Mouse (Mus musculus): ENCODE data around the gene Vmn1r208. TPM values are rescaled to one million over a fixed set of nuclear protein-coding genes. Genes with fewer than 3 reads are reported as not detected.

Vmn1r208 gene
- polyA plus RNA-seq (2012; rRNA removed): not detected in 2 replicates

DNA sequence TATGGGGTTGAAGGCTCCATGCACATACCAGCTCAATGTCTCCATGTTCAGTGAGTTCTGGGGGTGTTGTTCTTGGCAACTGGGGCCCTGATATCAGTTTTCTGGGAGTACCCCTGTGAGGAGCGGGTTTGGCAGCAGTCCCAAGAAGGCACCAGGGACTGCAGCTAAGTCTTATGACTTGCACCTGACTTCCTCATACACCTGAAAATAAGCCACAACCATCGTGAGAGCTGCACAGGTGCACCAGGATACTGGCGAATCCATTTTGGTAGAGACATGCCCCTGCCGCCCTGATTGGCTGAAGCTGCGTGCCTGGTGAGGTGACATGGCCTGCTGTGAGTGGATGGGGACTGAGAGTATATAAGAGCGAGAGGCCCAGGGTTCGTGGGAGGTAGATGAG is at the start of gene Vmn1r208:
TSS of gene Vmn1r208 (minus strand) at position 101 of the 400 bp plus-strand sequence.

DNA sequence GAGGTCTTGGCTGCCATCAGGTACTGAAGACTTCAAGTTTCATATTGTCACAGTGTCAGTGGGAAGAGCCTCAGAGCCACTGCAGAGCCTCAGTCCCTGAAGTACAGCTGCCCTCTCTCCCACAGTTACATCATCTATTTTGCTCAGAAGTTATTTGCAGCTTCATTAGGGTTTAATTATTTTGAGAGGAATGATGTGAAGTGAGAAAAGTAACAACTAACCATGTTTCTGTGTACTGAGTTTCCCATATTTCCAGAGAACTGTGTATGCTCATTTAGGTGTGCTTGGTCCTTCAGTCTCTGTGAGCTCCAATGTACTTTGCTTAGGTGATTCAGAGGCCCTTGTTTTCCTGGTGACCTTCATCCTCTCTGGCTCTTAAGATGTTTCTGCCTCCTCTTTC is 32.4 kb upstream of the Vmn1r208 start, which contains the start of gene Vmn1r209:
TSS of gene Vmn1r209 (minus strand) at position 101 of the 400 bp plus-strand sequence.

DNA sequence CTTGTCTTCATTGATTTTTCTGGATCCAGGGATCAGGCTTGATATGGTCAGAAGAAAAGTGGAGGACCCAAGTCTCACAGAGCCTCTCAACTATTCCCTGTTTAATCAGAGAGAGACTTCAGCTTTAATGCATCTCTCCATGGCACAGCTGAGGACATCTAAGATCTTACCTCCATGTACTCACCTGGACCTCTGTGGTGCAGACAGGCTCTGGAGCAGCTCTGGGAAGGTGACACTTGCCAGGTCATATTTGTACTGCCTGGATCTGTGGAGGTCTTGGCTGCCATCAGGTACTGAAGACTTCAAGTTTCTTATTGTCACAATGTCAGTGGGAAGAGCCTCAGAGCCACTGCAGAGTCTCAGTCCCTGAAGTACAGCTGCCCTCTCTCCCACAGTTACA is 47.7 kb downstream of the Vmn1r208 start, which contains the start of gene Vmn1r207-ps:
TSS of gene Vmn1r207-ps (minus strand) at position 101 of the 400 bp plus-strand sequence.

Other genes starting within 250 kb of the Vmn1r208 start
- not detected in 2 replicates for gene Vmn1r204, start 224.2 kb downstream of the Vmn1r208 start, polyA plus RNA-seq (2012; rRNA removed)
- not detected in 2 replicates for gene Vmn1r205, start 184.4 kb downstream of the Vmn1r208 start, polyA plus RNA-seq (2012; rRNA removed)
- not detected in 2 replicates for gene Vmn1r206, start 153.1 kb downstream of the Vmn1r208 start, polyA plus RNA-seq (2012; rRNA removed)
- gene Vmn1r207-ps, start 47.8 kb downstream of the Vmn1r208 start, polyA plus RNA-seq (2012; rRNA removed): not detected in 2 replicates
- not detected in 2 replicates for gene Vmn1r209, start 32.3 kb upstream of the Vmn1r208 start, polyA plus RNA-seq (2012; rRNA removed)
- not detected in 2 replicates for gene Vmn1r210, start 53.9 kb upstream of the Vmn1r208 start, polyA plus RNA-seq (2012; rRNA removed)
- not detected in 2 replicates for gene Vmn1r211, start 80.2 kb upstream of the Vmn1r208 start, polyA plus RNA-seq (2012; rRNA removed)
- not detected in 2 replicates for gene Vmn1r212, start 106.8 kb upstream of the Vmn1r208 start, polyA plus RNA-seq (2012; rRNA removed)
- gene Vmn1r213, start 230.3 kb upstream of the Vmn1r208 start, polyA plus RNA-seq (2012; rRNA removed): not detected in 2 replicates